Mouse (Mus musculus): ENCODE measurements at regions not wholly inside any gene's neighbourhood (a gene's known extent, or its start where the extent isn't known, plus 50 kb on each side); places are given as distances from the start of the nearest gene placed in this dataset.
A peak's percentile ranks its signal among the peaks of the same experiment; 100 is the strongest.

DNA sequence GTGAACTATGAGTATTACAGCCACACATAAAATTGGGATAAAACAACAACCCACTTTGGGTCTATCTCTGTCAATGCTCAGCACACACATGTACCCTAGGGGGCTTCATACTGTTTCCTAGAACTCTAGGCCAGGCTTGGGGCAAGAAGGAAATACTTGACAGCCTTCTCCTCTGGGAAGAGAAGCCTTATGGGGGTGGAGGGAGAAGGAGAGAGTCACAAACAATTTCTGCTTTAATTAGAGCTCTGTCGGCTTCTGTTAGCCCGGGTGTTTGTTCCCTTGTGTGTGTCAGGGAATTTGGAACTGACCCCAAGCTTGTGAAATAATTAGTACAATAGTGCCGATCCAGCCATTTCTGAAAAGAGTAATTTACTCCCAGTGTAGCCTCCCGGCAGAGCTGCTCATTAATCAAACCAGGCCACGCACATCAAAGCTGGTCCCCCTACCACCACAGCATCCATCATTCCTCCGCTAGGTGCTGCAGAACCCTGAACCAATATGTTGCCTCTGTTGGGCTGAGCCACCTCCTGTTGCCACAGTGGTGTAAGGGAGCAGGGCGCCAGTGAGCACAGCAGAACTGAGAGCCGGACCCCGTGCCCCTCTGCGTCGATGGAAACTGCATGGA lies 307.3 kb downstream of the Tmem114 start:
- no peak overlapping the region for H3K4me3 ChIP-seq (ENCODE audit: low read length)
- 27% methylated on average over 11 of the region's 11 CpGs for WGBS
- no peaks in the 10 kb centered on the region for H3K9me3 ChIP-seq (ENCODE audit: control insufficient read depth, low read length)
- no peaks in the 10 kb centered on the region; the same call in 1 of the 2 replicates for H3K4me1 ChIP-seq (ENCODE audit: control insufficient read depth, insufficient read depth, low read length)
- H3K4me2 ChIP-seq (replicated peaks; ENCODE audit: low read depth, low read length), result no peak overlapping the region
- H3K27ac ChIP-seq (ENCODE audit: low read depth, low read length), result no peak overlapping the region
- ATAC-seq (ENCODE audit: low FRiP score, low TSS enrichment), result peak; percentile 64; the same call in 1 of the 2 replicates
- H3K36me3 ChIP-seq (ENCODE audit: control insufficient read depth, insufficient read depth, low read length), result no peaks in the 10 kb centered on the region
- no peak overlapping the region for H3K9ac ChIP-seq (ENCODE audit: low read depth, low read length)
- no peaks in the 10 kb centered on the region for H3K27me3 ChIP-seq (ENCODE audit: control insufficient read depth, insufficient read depth, low read length)

DNA sequence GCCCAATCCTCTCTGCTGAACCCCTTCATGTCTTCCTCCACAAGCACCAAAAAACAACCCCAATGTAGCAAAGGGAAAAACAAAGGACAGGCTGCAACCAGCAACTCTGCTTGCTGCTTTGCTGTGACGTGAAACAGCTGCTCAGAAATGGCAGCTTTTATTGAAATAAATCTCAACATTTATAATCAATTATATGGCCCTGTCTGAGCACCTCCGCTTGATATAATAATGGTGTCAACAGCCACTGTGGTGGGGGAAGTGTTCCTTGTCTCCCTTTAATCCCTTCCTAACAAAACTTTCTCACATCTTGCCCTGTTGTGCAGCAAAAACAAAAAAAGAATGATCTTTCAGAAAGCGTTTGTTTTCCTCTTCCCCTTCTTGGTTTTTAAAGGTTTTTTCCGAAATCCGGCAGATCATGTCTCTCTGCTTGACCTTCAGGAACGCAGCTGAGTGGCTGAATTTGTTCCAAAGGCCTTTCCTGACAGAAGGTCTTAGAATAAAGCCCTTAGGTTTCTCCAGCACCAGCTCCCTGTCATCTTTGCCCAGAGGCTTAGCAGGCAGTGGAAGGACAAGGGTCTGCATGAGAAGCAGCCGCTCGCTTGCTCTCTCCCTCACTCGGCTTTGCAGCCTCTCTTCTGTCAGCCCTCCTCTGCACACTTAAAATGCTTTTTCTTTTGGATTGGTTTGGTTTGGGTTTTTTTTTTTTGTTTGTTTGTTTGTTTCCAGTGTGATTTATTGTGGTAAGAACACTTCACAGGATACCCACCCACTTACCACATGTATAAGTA lies 313.4 kb downstream of the Tmem114 start:
- no peaks in the 10 kb centered on the region for H3K27me3 ChIP-seq (ENCODE audit: control insufficient read depth, insufficient read depth, low read length)
- no peak overlapping the region for H3K9ac ChIP-seq (ENCODE audit: low read depth, low read length)
- 47% methylated on average over 9 of the region's 9 CpGs for WGBS
- peak; percentile 64; the same call in 1 of the 2 replicates for ATAC-seq (ENCODE audit: low FRiP score, low TSS enrichment)
- H3K36me3 ChIP-seq (ENCODE audit: control insufficient read depth, insufficient read depth, low read length), result no peaks in the 10 kb centered on the region
- no peaks in the 10 kb centered on the region for H3K9me3 ChIP-seq (ENCODE audit: control insufficient read depth, low read length)
- H3K4me1 ChIP-seq (ENCODE audit: control insufficient read depth, insufficient read depth, low read length), result no peaks in the 10 kb centered on the region
- H3K27ac ChIP-seq (ENCODE audit: low read depth, low read length), result no peak overlapping the region
- no peak overlapping the region for H3K4me3 ChIP-seq (ENCODE audit: low read length)
- H3K4me2 ChIP-seq (replicated peaks; ENCODE audit: low read depth, low read length), result no peak overlapping the region

DNA sequence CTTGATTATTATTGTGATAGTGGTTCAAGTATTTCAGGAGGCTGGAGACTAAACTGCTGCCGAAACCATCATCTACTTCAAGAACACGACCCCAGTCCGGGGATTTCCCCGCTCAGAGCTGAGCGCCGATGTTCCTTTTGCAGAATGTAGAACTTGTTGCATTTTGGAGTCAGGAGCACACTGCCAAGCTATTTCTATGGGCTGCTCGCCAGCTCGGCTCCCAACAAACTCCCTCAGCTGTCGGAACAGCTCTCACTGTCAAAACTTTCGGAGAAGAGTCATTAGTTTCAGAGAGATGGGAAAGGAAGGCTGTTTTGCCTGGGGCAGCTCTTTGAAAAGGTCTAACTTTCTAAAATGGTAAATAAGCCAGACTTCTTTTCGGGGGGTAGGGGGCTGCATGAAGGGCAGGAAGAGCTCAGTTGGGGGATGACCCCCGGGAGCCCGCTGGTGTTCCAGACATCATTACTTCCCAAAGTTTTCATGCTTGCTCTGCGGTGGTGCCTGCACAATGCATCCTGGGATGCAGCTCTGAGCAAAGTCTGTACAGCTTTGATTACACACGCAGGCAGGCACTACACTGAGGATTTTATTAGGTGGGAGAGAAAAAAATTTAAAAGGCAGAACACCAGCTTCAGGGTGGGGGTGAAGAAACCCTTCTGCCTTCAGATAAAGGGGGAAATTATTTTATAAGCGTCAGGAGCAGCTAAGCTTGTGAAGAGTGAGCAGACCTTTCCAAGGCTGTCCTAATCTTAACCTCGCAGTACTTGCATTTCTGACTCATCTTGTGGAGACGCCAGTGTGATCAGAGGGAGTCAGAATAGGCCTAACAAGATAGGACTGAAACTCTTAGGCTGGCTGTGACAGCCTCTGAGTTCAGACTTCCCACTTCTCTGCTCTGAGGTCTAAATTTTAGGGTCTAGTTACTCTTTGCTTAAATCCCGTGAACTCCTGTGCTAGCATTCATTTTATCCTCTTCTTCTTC lies 316.5 kb downstream of the Tmem114 start:
- no peaks in the 10 kb centered on the region for H3K36me3 ChIP-seq (ENCODE audit: control insufficient read depth, insufficient read depth, low read length)
- no peak overlapping the region for H3K4me2 ChIP-seq (replicated peaks; ENCODE audit: low read depth, low read length)
- no peaks in the 10 kb centered on the region for H3K4me1 ChIP-seq (ENCODE audit: control insufficient read depth, insufficient read depth, low read length)
- WGBS, result 60% methylated on average over 19 of the region's 19 CpGs
- H3K27ac ChIP-seq (ENCODE audit: low read depth, low read length), result no peak overlapping the region
- H3K4me3 ChIP-seq (ENCODE audit: low read length), result no peak overlapping the region
- no peak for ATAC-seq (ENCODE audit: low FRiP score, low TSS enrichment)
- no peaks in the 10 kb centered on the region for H3K27me3 ChIP-seq (ENCODE audit: control insufficient read depth, insufficient read depth, low read length)
- H3K9ac ChIP-seq (ENCODE audit: low read depth, low read length), result no peak overlapping the region
- no peaks in the 10 kb centered on the region for H3K9me3 ChIP-seq (ENCODE audit: control insufficient read depth, low read length)

DNA sequence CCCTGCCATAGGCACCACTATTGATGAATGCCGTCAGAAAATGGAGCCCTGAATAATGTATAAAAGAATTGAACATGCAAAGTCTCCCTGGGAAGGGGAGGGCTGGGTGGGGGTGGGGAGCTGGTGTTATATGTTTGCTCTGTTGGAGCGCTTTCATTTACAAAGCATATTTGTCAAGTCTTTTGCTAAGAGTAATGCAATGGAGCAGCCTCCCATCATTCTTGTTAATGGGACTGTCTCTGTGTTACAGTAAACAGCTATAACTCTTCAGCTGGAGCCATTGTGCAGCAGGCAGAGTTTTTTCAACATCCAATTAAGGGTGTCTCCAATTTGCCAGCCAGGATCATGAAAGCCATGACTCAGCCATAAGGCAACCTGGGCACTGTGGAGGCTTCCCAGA lies 345.9 kb downstream of the Tmem114 start:
- H3K9ac ChIP-seq (ENCODE audit: low read depth, low read length), result no peak overlapping the region
- H3K36me3 ChIP-seq (ENCODE audit: control insufficient read depth, insufficient read depth, low read length), result no peaks in the 10 kb centered on the region
- no peaks in the 10 kb centered on the region for H3K9me3 ChIP-seq (ENCODE audit: control insufficient read depth, low read length)
- H3K4me2 ChIP-seq (replicated peaks; ENCODE audit: low read depth, low read length), result no peak overlapping the region
- no peak overlapping the region for H3K4me3 ChIP-seq (ENCODE audit: low read length)
- no peaks in the 10 kb centered on the region for H3K4me1 ChIP-seq (ENCODE audit: control insufficient read depth, insufficient read depth, low read length)
- WGBS, result 80% methylated on average over 2 of the region's 2 CpGs
- no peak overlapping the region for H3K27ac ChIP-seq (ENCODE audit: low read depth, low read length)
- no peak for ATAC-seq (ENCODE audit: low FRiP score, low TSS enrichment)
- H3K27me3 ChIP-seq (ENCODE audit: control insufficient read depth, insufficient read depth, low read length), result no peaks in the 10 kb centered on the region

DNA sequence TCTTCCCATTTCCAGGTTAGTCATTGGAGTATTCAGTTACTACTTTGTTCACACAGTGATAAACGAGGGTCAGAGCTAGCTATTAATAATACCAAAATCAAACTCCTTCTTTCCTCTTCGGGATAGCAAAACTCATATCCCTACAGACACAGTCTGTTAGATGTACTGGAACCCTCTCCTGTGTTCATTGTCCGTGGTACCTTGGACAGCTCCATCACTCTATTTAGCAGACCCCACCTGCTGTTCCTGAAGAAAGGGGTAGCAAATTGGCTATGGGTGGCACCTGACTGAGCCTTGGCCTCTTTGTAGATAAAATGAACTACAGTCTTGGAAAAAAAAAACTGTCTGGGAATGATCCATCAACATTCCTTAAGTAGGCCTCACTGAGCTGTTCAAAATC lies 346.5 kb downstream of the Tmem114 start:
- no peak for ATAC-seq (ENCODE audit: low FRiP score, low TSS enrichment)
- Histone ChIP-seq H3K4me1 (ENCODE audit: control insufficient read depth, insufficient read depth, low read length) (no peaks in the 10 kb centered on the region), H3K9me3 (ENCODE audit: control insufficient read depth, low read length) (no peaks in the 10 kb centered on the region), H3K36me3 (ENCODE audit: control insufficient read depth, insufficient read depth, low read length) (no peaks in the 10 kb centered on the region), H3K4me2 (replicated peaks; ENCODE audit: low read depth, low read length) (no peak overlapping the region), H3K27ac (ENCODE audit: low read depth, low read length) (no peak overlapping the region), H3K4me3 (ENCODE audit: low read length) (no peak overlapping the region), H3K27me3 (ENCODE audit: control insufficient read depth, insufficient read depth, low read length) (no peaks in the 10 kb centered on the region), H3K9ac (ENCODE audit: low read depth, low read length) (no peak overlapping the region)
- 60% methylated on average over 3 of the region's 3 CpGs for whole genome bisulfite sequencing

DNA sequence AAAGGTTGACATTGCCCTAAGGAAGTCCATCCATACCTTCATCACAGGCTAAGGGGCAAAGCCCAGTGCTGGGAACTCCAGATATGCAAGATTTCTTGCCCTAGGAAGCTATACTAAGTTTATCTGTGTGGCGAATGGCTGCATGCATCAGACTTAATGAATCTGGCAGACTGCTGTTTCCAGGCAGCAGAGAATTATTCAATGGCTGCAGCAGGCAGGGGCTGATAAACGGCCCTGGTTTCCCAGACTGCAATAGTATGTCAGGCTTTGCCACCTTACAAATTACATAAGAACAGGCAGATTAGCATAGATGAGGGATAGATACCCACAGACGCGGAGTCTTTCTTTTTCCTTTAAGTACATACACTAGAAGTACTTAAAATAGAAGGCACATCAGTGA lies 350.2 kb downstream of the Tmem114 start:
- no peak for ATAC-seq (ENCODE audit: low FRiP score, low TSS enrichment)
- no peak overlapping the region for H3K27ac ChIP-seq (ENCODE audit: low read depth, low read length)
- WGBS, result 82% methylated on average over 4 of the region's 4 CpGs

DNA sequence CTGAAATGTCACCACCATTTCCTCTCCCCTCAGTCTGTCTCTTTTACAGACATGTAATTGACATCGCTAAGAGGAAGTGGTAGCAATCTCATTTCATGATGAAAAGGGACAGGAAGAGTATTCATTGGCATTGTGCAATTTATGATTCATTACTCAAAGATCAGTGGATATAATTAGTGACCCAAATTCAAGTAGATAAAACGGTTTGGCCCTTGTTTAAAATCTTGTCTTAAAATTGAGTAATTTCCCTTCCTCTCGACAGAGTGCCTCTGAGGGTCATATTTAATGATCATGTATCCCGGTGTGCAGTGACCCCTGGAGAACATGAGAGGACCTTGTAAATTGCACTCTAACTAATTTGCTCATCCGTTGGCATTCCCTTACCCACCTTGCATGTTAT lies 371.0 kb downstream of the Tmem114 start:
- Histone ChIP-seq H3K4me3 (ENCODE audit: low read length) (no peak overlapping the region), H3K4me1 (ENCODE audit: control insufficient read depth, insufficient read depth, low read length) (no peaks in the 10 kb centered on the region), H3K9me3 (ENCODE audit: control insufficient read depth, low read length) (no peaks in the 10 kb centered on the region), H3K36me3 (ENCODE audit: control insufficient read depth, insufficient read depth, low read length) (no peaks in the 10 kb centered on the region), H3K27me3 (ENCODE audit: control insufficient read depth, insufficient read depth, low read length) (no peaks in the 10 kb centered on the region), H3K27ac (ENCODE audit: low read depth, low read length) (no peak overlapping the region), H3K4me2 (replicated peaks; ENCODE audit: low read depth, low read length) (no peak overlapping the region), H3K9ac (ENCODE audit: low read depth, low read length) (no peak overlapping the region)
- WGBS, result 11% methylated on average over 5 of the region's 5 CpGs
- peak; percentile 49; the same call in 1 of the 2 replicates for ATAC-seq (ENCODE audit: low FRiP score, low TSS enrichment)

More for the DNA sequence above, 350.2 kb downstream of the Tmem114 start:
- H3K36me3 ChIP-seq (ENCODE audit: control insufficient read depth, insufficient read depth, low read length), result no peaks in the 10 kb centered on the region
- no peak overlapping the region for H3K4me3 ChIP-seq (ENCODE audit: low read length)
- no peaks in the 10 kb centered on the region for H3K27me3 ChIP-seq (ENCODE audit: control insufficient read depth, insufficient read depth, low read length)
- H3K4me2 ChIP-seq (replicated peaks; ENCODE audit: low read depth, low read length), result no peak overlapping the region
- H3K9ac ChIP-seq (ENCODE audit: low read depth, low read length), result no peak overlapping the region
- no peaks in the 10 kb centered on the region for H3K9me3 ChIP-seq (ENCODE audit: control insufficient read depth, low read length)
- no peaks in the 10 kb centered on the region for H3K4me1 ChIP-seq (ENCODE audit: control insufficient read depth, insufficient read depth, low read length)

DNA sequence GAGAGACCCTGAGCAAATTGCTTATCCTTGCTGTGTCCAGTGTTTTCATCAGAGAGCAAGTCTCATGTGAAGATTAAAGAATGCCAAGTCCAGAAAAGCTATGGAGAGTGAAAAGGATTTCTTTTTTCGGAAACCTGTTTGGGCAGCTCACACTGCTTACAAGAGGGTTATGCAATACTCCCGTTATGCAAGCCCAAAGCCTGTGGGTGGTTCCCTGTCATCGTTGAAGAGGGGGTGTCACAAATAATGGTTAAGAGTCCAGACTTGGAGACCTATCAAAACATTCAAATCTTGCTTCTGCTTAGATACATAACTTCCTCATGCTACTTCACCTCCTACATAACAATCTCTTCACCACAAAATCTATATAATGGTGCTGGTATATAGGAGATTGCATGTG lies 416.0 kb downstream of the Tmem114 start:
- ATAC-seq (ENCODE audit: low FRiP score, low TSS enrichment), result no peak
- no peaks in the 10 kb centered on the region for H3K9me3 ChIP-seq (ENCODE audit: control insufficient read depth, low read length)
- 70% methylated on average over 3 of the region's 3 CpGs for whole genome bisulfite sequencing
- no peaks in the 10 kb centered on the region for H3K4me1 ChIP-seq (ENCODE audit: control insufficient read depth, insufficient read depth, low read length)
- no peak overlapping the region for H3K4me2 ChIP-seq (replicated peaks; ENCODE audit: low read depth, low read length)
- H3K36me3 ChIP-seq (ENCODE audit: control insufficient read depth, insufficient read depth, low read length), result no peaks in the 10 kb centered on the region
- no peak overlapping the region for H3K9ac ChIP-seq (ENCODE audit: low read depth, low read length)
- H3K4me3 ChIP-seq (ENCODE audit: low read length), result no peak overlapping the region
- H3K27me3 ChIP-seq (ENCODE audit: control insufficient read depth, insufficient read depth, low read length), result no peaks in the 10 kb centered on the region
- H3K27ac ChIP-seq (ENCODE audit: low read depth, low read length), result no peak overlapping the region

Data from kidney, embryonic 14.5 days (tissue).